Mouse (Mus musculus) cerebellum, adult 2 months (tissue): ENCODE data around the gene Nid1.

ENCODE experiments used
- CTCF ChIP-seq: fragments of 200-500 bp; IDR thresholded peaks from 2 replicates; pipeline ENCODE4 v1.5.1; 2011; ENCODE audit warnings: low read depth, mild to moderate bottlenecking, control low read depth, low read length, moderate library complexity, borderline replicate concordance; ENCODE audit not compliant: insufficient read depth
- POLR2A ChIP-seq: fragments of 200-500 bp; IDR thresholded peaks from 2 replicates; pipeline ENCODE4 v1.6.1; 2011; ENCODE audit warnings: low read length, control low read depth, borderline replicate concordance; ENCODE audit not compliant: insufficient read depth

GRCm38 (mm10) chr13:13555196-13555595 lies 117.8 kb downstream of the Nid1 start:
- no peak for TF ChIP-seq CTCF
- no peak for TF ChIP-seq POLR2A
